Mouse (Mus musculus): ENCODE data around the gene Trappc11.

Trappc11 gene

GRCm38 (mm10) chr8:47533344-47534125 is at the start of gene Trappc11, which contains the start of gene Rwdd4a:
Trappc11 (minus strand) TSS chr8:47533470.
Rwdd4a (plus strand) TSS chr8:47533664.
- DNase-seq (ENCODE audit: low read depth, low spot score): peak; percentile 99

GRCm38 (mm10) chr8:47581454-47581853 is 48.2 kb upstream of the Trappc11 start:
- no peak for DNase-seq (ENCODE audit: low read depth, low spot score)

GRCm38 (mm10) chr8:47573482-47573881 is 40.2 kb upstream of the Trappc11 start:
- DNase-seq (ENCODE audit: low read depth, low spot score): no peak

- no peak for DNase-seq (ENCODE audit: low read depth, low spot score)
Observed at GRCm38 (mm10) chr8:47570161-47570560, 36.9 kb upstream of the Trappc11 start.

- DNase-seq (ENCODE audit: low read depth, low spot score): no peak
Observed at GRCm38 (mm10) chr8:47568098-47568497, 34.8 kb upstream of the Trappc11 start.

- no peak for DNase-seq (ENCODE audit: low read depth, low spot score)
Observed at GRCm38 (mm10) chr8:47566551-47566950, 33.3 kb upstream of the Trappc11 start.

- DNase-seq (ENCODE audit: low read depth, low spot score): no peak
Observed at GRCm38 (mm10) chr8:47560801-47561200, 27.5 kb upstream of the Trappc11 start.

GRCm38 (mm10) chr8:47558274-47558673 is 25.0 kb upstream of the Trappc11 start:
- DNase-seq (ENCODE audit: low read depth, low spot score): no peak

GRCm38 (mm10) chr8:47556446-47556845 is 23.2 kb upstream of the Trappc11 start:
- no peak for DNase-seq (ENCODE audit: low read depth, low spot score)

- peak; percentile 10 for DNase-seq (ENCODE audit: low read depth, low spot score)
Observed at GRCm38 (mm10) chr8:47553613-47554012, 20.3 kb upstream of the Trappc11 start.

GRCm38 (mm10) chr8:47547102-47547501 is 13.8 kb upstream of the Trappc11 start:
- no peak for DNase-seq (ENCODE audit: low read depth, low spot score)

- no peak for DNase-seq (ENCODE audit: low read depth, low spot score)
Observed at GRCm38 (mm10) chr8:47544094-47544493, 10.8 kb upstream of the Trappc11 start.

- no peak for DNase-seq (ENCODE audit: low read depth, low spot score)
Observed at GRCm38 (mm10) chr8:47542746-47543145, 9.5 kb upstream of the Trappc11 start.

- DNase-seq (ENCODE audit: low read depth, low spot score): no peak
Observed at GRCm38 (mm10) chr8:47538323-47538722, 5.1 kb upstream of the Trappc11 start.

GRCm38 (mm10) chr8:47528094-47528493 is 5.2 kb downstream of the Trappc11 start:
- no peak for DNase-seq (ENCODE audit: low read depth, low spot score)

GRCm38 (mm10) chr8:47513601-47514000 is 19.7 kb downstream of the Trappc11 start:
- no peak for DNase-seq (ENCODE audit: low read depth, low spot score)

- peak; percentile 19 for DNase-seq (ENCODE audit: low read depth, low spot score)
Observed at GRCm38 (mm10) chr8:47510930-47511329, 22.3 kb downstream of the Trappc11 start.

GRCm38 (mm10) chr8:47505431-47505830 is 27.8 kb downstream of the Trappc11 start:
- DNase-seq (ENCODE audit: low read depth, low spot score): no peak

GRCm38 (mm10) chr8:47502546-47502945 is 30.7 kb downstream of the Trappc11 start:
- no peak for DNase-seq (ENCODE audit: low read depth, low spot score)

- no peak for DNase-seq (ENCODE audit: low read depth, low spot score)
Observed at GRCm38 (mm10) chr8:47501994-47502393, 31.3 kb downstream of the Trappc11 start.

GRCm38 (mm10) chr8:47495428-47495827 is 37.8 kb downstream of the Trappc11 start:
- DNase-seq (ENCODE audit: low read depth, low spot score): no peak

GRCm38 (mm10) chr8:47494602-47495153 is 38.6 kb downstream of the Trappc11 start:
- DNase-seq (ENCODE audit: low read depth, low spot score): no peak

GRCm38 (mm10) chr8:47493106-47493505 is 40.2 kb downstream of the Trappc11 start:
- DNase-seq (ENCODE audit: low read depth, low spot score): no peak
